Mouse (Mus musculus): Measurements from ENCODE around the gene Spryd3. TPM values are rescaled to one million over a fixed set of nuclear protein-coding genes. Genes with fewer than 3 reads are reported as not detected.

The Spryd3 gene
- polyA plus RNA-seq, 1 experiment from 2014 or later, result 96.0 TPM

- no peaks in the 10 kb centered on the region for H3K9me3 ChIP-seq (replicated peaks)
- WGBS, result under 1% methylated on average over 57 of the region's 57 CpGs
- H3K4me3 ChIP-seq (replicated peaks), result peak overlapping the region; percentile 95
- H3K27me3 ChIP-seq (replicated peaks), result no peaks in the 10 kb centered on the region
- ATAC-seq (ENCODE audit: low FRiP score), result peak; percentile 72
- peak overlapping the region; percentile 99 for H3K27ac ChIP-seq (replicated peaks)
- H3K9ac ChIP-seq (replicated peaks), result peak overlapping the region; percentile 95
- H3K4me2 ChIP-seq, result peak overlapping the region; percentile 79
- no peaks in the 10 kb centered on the region for H3K36me3 ChIP-seq
- H3K4me1 ChIP-seq, result peaks cover 27% of the 10 kb centered on the region
Observed at GRCm38 (mm10) chr15:102074070-102074731, 61.8 kb downstream of the Spryd3 start.

GRCm38 (mm10) chr15:102073559-102074069 lies 62.4 kb downstream of the Spryd3 start, which contains the start of gene Eif4b:
Gene Eif4b (plus strand): TSS chr15:102073773.
- H3K9ac ChIP-seq (replicated peaks), result peak within 1 kb of the TSS; percentile 95
- peaks cover 25% of the 10 kb centered on the region for H3K4me1 ChIP-seq
- H3K27ac ChIP-seq (replicated peaks), result peak within 1 kb of the TSS; percentile 99
- peak within 1 kb of the TSS; percentile 79 for H3K4me2 ChIP-seq
- H3K36me3 ChIP-seq, result no peaks in the 10 kb centered on the region
- H3K4me3 ChIP-seq (replicated peaks), result peak within 1 kb of the TSS; percentile 95
- no peaks in the 10 kb centered on the region for H3K9me3 ChIP-seq (replicated peaks)
- H3K27me3 ChIP-seq (replicated peaks), result 0 out of 2 replicates have a peak, but pooled peaks cover 3% of the 10 kb centered on the region
- ATAC-seq (ENCODE audit: low FRiP score), result peak; percentile 91
- under 1% methylated on average over 58 of the region's 58 CpGs for WGBS

- WGBS, result 12% methylated on average over 6 of the region's 6 CpGs
- Histone ChIP-seq H3K4me3 (replicated peaks) (peak overlapping the region; percentile 95), H3K9ac (replicated peaks) (peak overlapping the region; percentile 38), H3K36me3 (no peaks in the 10 kb centered on the region), H3K9me3 (replicated peaks) (no peaks in the 10 kb centered on the region), H3K4me1 (peaks cover 25% of the 10 kb centered on the region), H3K4me2 (peak overlapping the region; percentile 79), H3K27me3 (replicated peaks) (0 out of 2 replicates have a peak, but pooled peaks cover 3% of the 10 kb centered on the region), H3K27ac (replicated peaks) (peak overlapping the region; percentile 99)
- ATAC-seq (ENCODE audit: low FRiP score), result peak; percentile 30
Observed at GRCm38 (mm10) chr15:102072963-102073558, 63.0 kb downstream of the Spryd3 start.

- Histone ChIP-seq H3K9me3 (replicated peaks) (no peaks in the 10 kb centered on the region), H3K4me2 (no peak overlapping the region), H3K27ac (replicated peaks) (no peak overlapping the region), H3K9ac (replicated peaks) (no peak overlapping the region), H3K36me3 (no peaks in the 10 kb centered on the region), H3K4me1 (peaks cover 18% of the 10 kb centered on the region), H3K27me3 (replicated peaks) (peaks cover 19% of the 10 kb centered on the region), H3K4me3 (replicated peaks) (no peak overlapping the region)
- WGBS, result 74% methylated on average over 13 of the region's 13 CpGs
- no peak for ATAC-seq (ENCODE audit: low FRiP score)
Observed at GRCm38 (mm10) chr15:102070476-102071467, 65.3 kb downstream of the Spryd3 start.

Other genes with a start within 250 kb of the Spryd3 start
- gene Krt76, start 243.3 kb downstream of the Spryd3 start, polyA plus RNA-seq (2015; fragmentation: Nextera tagmentation; extraction: Ambion mirVana), result not detected in 2 replicates
- gene Krt4, start 211.5 kb downstream of the Spryd3 start, polyA plus RNA-seq (2015; fragmentation: Nextera tagmentation; extraction: Ambion mirVana), result 2.8 and 3.4 TPM in 2 replicates
- 0.23 and 0.27 TPM in 2 replicates for gene Krt79, start 195.9 kb downstream of the Spryd3 start, polyA plus RNA-seq (2015; fragmentation: Nextera tagmentation; extraction: Ambion mirVana)
- gene Krt78, start 181.9 kb downstream of the Spryd3 start, polyA plus RNA-seq (2015; fragmentation: Nextera tagmentation; extraction: Ambion mirVana), result 0.05 TPM in 2 replicates
- gene Krt8, start 131.8 kb downstream of the Spryd3 start, polyA plus RNA-seq (2015; fragmentation: Nextera tagmentation; extraction: Ambion mirVana), result 2.2 and 297 TPM in 2 replicates
- 1.9 and 300 TPM in 2 replicates for gene Krt18, start 108.1 kb downstream of the Spryd3 start, polyA plus RNA-seq (2015; fragmentation: Nextera tagmentation; extraction: Ambion mirVana)
- 72.6 and 87.1 TPM in 2 replicates for gene Eif4b, start 62.5 kb downstream of the Spryd3 start, polyA plus RNA-seq (2015; fragmentation: Nextera tagmentation; extraction: Ambion mirVana)
- 9.8 and 13.7 TPM in 2 replicates for gene Tns2, start 35.8 kb downstream of the Spryd3 start, polyA plus RNA-seq (2015; fragmentation: Nextera tagmentation; extraction: Ambion mirVana)
- 3.2 and 3.5 TPM in 2 replicates for gene Igfbp6, start 8.1 kb upstream of the Spryd3 start, polyA plus RNA-seq (2015; fragmentation: Nextera tagmentation; extraction: Ambion mirVana)
- gene Soat2, start 14.3 kb upstream of the Spryd3 start, polyA plus RNA-seq (2015; fragmentation: Nextera tagmentation; extraction: Ambion mirVana), result 0.06 and 0.68 TPM in 2 replicates
- gene Zfp740, start 67.0 kb upstream of the Spryd3 start, polyA plus RNA-seq (2015; fragmentation: Nextera tagmentation; extraction: Ambion mirVana), result 45.1 and 48.7 TPM in 2 replicates
- 33.6 and 43.7 TPM in 2 replicates for gene Csad, start 68.5 kb upstream of the Spryd3 start, polyA plus RNA-seq (2015; fragmentation: Nextera tagmentation; extraction: Ambion mirVana)
- gene Itgb7, start 95.7 kb upstream of the Spryd3 start, polyA plus RNA-seq (2015; fragmentation: Nextera tagmentation; extraction: Ambion mirVana), result 1.1 and 11.0 TPM in 2 replicates
- gene Rarg, start 121.3 kb upstream of the Spryd3 start, polyA plus RNA-seq (2015; fragmentation: Nextera tagmentation; extraction: Ambion mirVana), result 7.8 and 11.9 TPM in 2 replicates
- 0.09 TPM in 1 of 2 replicates, not detected in the other for gene Gm9918, start 134.3 kb upstream of the Spryd3 start, polyA plus RNA-seq (2015; fragmentation: Nextera tagmentation; extraction: Ambion mirVana)
- 59.5 and 62.7 TPM in 2 replicates for gene Mfsd5, start 143.2 kb upstream of the Spryd3 start, polyA plus RNA-seq (2015; fragmentation: Nextera tagmentation; extraction: Ambion mirVana)
- gene Espl1, start 160.0 kb upstream of the Spryd3 start, polyA plus RNA-seq (2015; fragmentation: Nextera tagmentation; extraction: Ambion mirVana), result 2.8 and 6.3 TPM in 2 replicates
- gene Pfdn5, start 189.9 kb upstream of the Spryd3 start, polyA plus RNA-seq (2015; fragmentation: Nextera tagmentation; extraction: Ambion mirVana), result 427 and 485 TPM in 2 replicates
- gene Myg1, start 195.5 kb upstream of the Spryd3 start, polyA plus RNA-seq (2015; fragmentation: Nextera tagmentation; extraction: Ambion mirVana), result 83.7 and 96.4 TPM in 2 replicates
- 30.4 and 49.7 TPM in 2 replicates for gene Aaas, start 214.5 kb upstream of the Spryd3 start, polyA plus RNA-seq (2015; fragmentation: Nextera tagmentation; extraction: Ambion mirVana)
- 0.88 and 0.95 TPM in 2 replicates for gene Sp7, start 230.9 kb upstream of the Spryd3 start, polyA plus RNA-seq (2015; fragmentation: Nextera tagmentation; extraction: Ambion mirVana)

All from neural tube, embryonic 15.5 days (tissue).